Mouse (Mus musculus): ENCODE data around the gene Med28. TPM values are rescaled to one million over a fixed set of nuclear protein-coding genes. Genes with fewer than 3 reads are reported as not detected.

The Med28 gene
- polyA plus RNA-seq (2017; shearing (Covaris generic)), result 100 to 1,000 TPM; 217 to 220 TPM

- ATAC-seq, result peak; percentile 94
These were observed at the start of gene Med28 for GRCm38 (mm10) chr5:45519960-45520808. Gene Med28 (plus strand): TSS chr5:45520229.

- no peak for ATAC-seq
These were observed 47.1 kb upstream of the Med28 start for GRCm38 (mm10) chr5:45472880-45473450.

- no peak for ATAC-seq
These were observed 46.5 kb upstream of the Med28 start for GRCm38 (mm10) chr5:45473521-45473920.

- peak; percentile 57 for ATAC-seq
These were observed 45.8 kb upstream of the Med28 start for GRCm38 (mm10) chr5:45474215-45474614.

GRCm38 (mm10) chr5:45474758-45475157, 45.3 kb upstream of the Med28 start:
- no peak for ATAC-seq

GRCm38 (mm10) chr5:45475771-45476170, 44.3 kb upstream of the Med28 start:
- ATAC-seq, result no peak

- no peak for ATAC-seq
These were observed 43.7 kb upstream of the Med28 start for GRCm38 (mm10) chr5:45476288-45476687.

GRCm38 (mm10) chr5:45477601-45478000, 42.4 kb upstream of the Med28 start:
- ATAC-seq, result no peak

- no peak for ATAC-seq
These were observed 40.0 kb upstream of the Med28 start for GRCm38 (mm10) chr5:45480066-45480465.

- ATAC-seq, result no peak
These were observed 38.9 kb upstream of the Med28 start for GRCm38 (mm10) chr5:45481125-45481524.

GRCm38 (mm10) chr5:45482607-45483006, 37.4 kb upstream of the Med28 start:
- no peak for ATAC-seq

- ATAC-seq, result no peak
These were observed 36.4 kb upstream of the Med28 start for GRCm38 (mm10) chr5:45483654-45484053.

- no peak for ATAC-seq
These were observed 28.3 kb upstream of the Med28 start for GRCm38 (mm10) chr5:45491776-45492175.

- peak; percentile 91 for ATAC-seq
These were observed 26.6 kb upstream of the Med28 start, which contains the start of gene Lap3 for GRCm38 (mm10) chr5:45493191-45494092. Gene Lap3 (plus strand): TSS chr5:45493374.

GRCm38 (mm10) chr5:45494093-45494755, 25.8 kb upstream of the Med28 start:
- no peak for ATAC-seq

GRCm38 (mm10) chr5:45495429-45495975, 24.5 kb upstream of the Med28 start:
- no peak for ATAC-seq

- ATAC-seq, result no peak
These were observed 24.0 kb upstream of the Med28 start for GRCm38 (mm10) chr5:45496042-45496441.

- no peak for ATAC-seq
These were observed 23.6 kb upstream of the Med28 start for GRCm38 (mm10) chr5:45496479-45496878.

GRCm38 (mm10) chr5:45496930-45497550, 23.0 kb upstream of the Med28 start:
- no peak for ATAC-seq

- ATAC-seq, result no peak
These were observed 22.5 kb upstream of the Med28 start for GRCm38 (mm10) chr5:45497564-45497963.

GRCm38 (mm10) chr5:45510071-45510470, 10.0 kb upstream of the Med28 start:
- ATAC-seq, result no peak

- ATAC-seq, result no peak
These were observed 7.1 kb upstream of the Med28 start for GRCm38 (mm10) chr5:45512908-45513307.
